Mouse (Mus musculus) heart, postnatal 0 days (tissue): Measurements from ENCODE around the gene Nr6a1. TPM values are rescaled to one million over a fixed set of nuclear protein-coding genes. Genes with fewer than 3 reads are reported as not detected.

Source experiments
- ATAC-seq: fragments of 200-750 bp; cut with Nextera tagmentation; 2 replicates; pipeline ENCODE4 v1.8.0; 2017; ENCODE audit warnings: low read depth, moderate number of reproducible peaks, moderate library complexity; ENCODE audit not compliant: insufficient read depth
- DNase-seq: peaks from one replicate; pipeline ENCODE4 v3.0.0-alpha.2; 2016; ENCODE audit warnings: low spot score
- H3K27ac ChIP-seq: fragments of 300-500 bp; sonication (generic); 2 replicates; pipeline ENCODE4 v1.5.1; 2014; ENCODE audit warnings: low read depth, mild to moderate bottlenecking
- H3K27me3 ChIP-seq: fragments of 300-500 bp; sonication (generic); 2 replicates; pipeline ENCODE4 v1.6.1; 2014; ENCODE audit warnings: low read length, mixed read lengths; ENCODE audit not compliant: control insufficient read depth, insufficient read depth
- H3K36me3 ChIP-seq: fragments of 300-500 bp; sonication (generic); replicated peaks from 2 replicates; pipeline ENCODE4 v1.6.1; 2014; ENCODE audit warnings: low read length, mixed read lengths; ENCODE audit not compliant: control insufficient read depth, insufficient read depth
- H3K4me1 ChIP-seq: fragments of 300-500 bp; sonication (generic); 2 replicates; pipeline ENCODE4 v1.6.1; 2014; ENCODE audit warnings: antibody characterized with exemption; ENCODE audit not compliant: control insufficient read depth, insufficient read depth
- H3K4me2 ChIP-seq: fragments of 300-500 bp; sonication (generic); 2 replicates; pipeline ENCODE4 v1.6.1; 2014; ENCODE audit warnings: low read depth, mild to moderate bottlenecking, low read length, moderate library complexity
- H3K4me3 ChIP-seq: fragments of 300-500 bp; sonication (generic); 2 replicates; pipeline ENCODE4 v1.5.1; 2014; ENCODE audit warnings: low read depth, low read length
- H3K9ac ChIP-seq: fragments of 300-500 bp; sonication (generic); replicated peaks from 2 replicates; pipeline ENCODE4 v1.6.1; 2014; ENCODE audit warnings: low read depth, low read length, mixed read lengths
- H3K9me3 ChIP-seq: fragments of 300-500 bp; sonication (generic); replicated peaks from 2 replicates; pipeline ENCODE4 v1.6.1; 2016; ENCODE audit warnings: low read length; ENCODE audit not compliant: control insufficient read depth
- CTCF ChIP-seq: IDR thresholded peaks from 2 replicates; pipeline ENCODE4 v1.5.1; 2016; ENCODE audit warnings: antibody characterized with exemption, control low read depth, low read depth
- EP300 ChIP-seq: IDR thresholded peaks from 2 replicates; pipeline ENCODE4 v1.6.1; 2016; ENCODE audit warnings: antibody characterized with exemption, low read depth
- WGBS: fragments of 180-500 bp; shearing (Covaris S2); extraction: QIAGEN DNeasy Blood & Tissue Kit; methylation state at CpG from one replicate; pipeline ENCODE4 v1.1.7; 2014; 5-methylcytosine and 5-hydroxymethylcytosine counted together
- polyA plus RNA-seq: library from polyadenylated mRNA; unstranded; fragments of >200 nt; fragmentation: Nextera tagmentation; extraction: Ambion mirVana; gene quantifications from 2 replicates; pipeline ENCODE4 v1.2.1, GENCODE M21; 2015
- total RNA-seq: library from RNA; depleted of rRNA; stranded (reverse); fragments of >200 nt; gene quantifications from 2 replicates; pipeline ENCODE4 v1.2.3, GENCODE M21; 2014; ENCODE audit warnings: low replicate concordance

Gene Nr6a1
- total and polyA plus RNA-seq, 2 experiments from 2014 or later, result 0.31 to 0.99 TPM

DNA sequence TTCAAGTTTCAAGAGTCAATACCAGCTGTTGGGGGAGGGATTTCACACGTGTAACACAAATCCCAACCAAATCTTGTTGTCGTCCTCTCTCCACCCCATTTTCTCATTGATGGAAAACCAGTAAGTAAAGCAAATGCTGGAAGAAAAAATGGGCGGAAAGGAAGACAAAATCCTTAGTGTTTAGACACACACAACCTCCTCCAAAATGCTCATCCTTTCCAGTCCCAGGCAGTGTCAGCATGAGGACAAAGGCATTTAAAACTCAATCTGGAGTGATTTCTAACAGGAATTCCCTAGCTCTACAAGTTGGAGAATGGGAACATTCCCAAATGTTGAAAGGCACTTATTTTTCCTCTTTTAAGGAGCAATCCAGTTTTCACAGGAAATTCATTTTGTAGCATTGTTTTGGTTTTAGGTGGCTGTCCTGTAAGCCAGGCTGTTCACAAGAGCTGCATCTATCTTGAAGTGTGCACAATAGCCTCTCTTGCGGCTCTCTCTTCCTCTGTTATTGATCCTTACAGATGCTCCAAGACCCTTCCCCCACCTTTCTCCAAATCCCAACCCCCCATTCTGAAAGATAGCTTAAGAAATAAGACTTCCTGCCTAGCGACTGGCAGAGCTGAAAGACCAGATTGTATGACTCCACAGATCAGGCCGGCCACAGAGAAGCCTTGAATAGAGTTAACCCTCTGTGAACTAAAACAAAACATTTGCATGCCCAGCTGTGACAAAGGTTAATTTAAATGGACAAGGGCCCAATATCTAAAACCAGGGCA is 145.4 kb downstream of the Nr6a1 start:
- TF ChIP-seq CTCF (no peak), EP300 (no peak)
- DNase-seq, result no peak
- Histone ChIP-seq H3K36me3 (no peaks in the 10 kb centered on the region), H3K9ac (no peak overlapping the region), H3K4me3 (no peak overlapping the region), H3K4me1 (0 out of 2 replicates have a peak, but pooled peaks cover 2% of the 10 kb centered on the region), H3K4me2 (no peak overlapping the region), H3K27me3 (no peaks in the 10 kb centered on the region), H3K27ac (peak overlapping the region; percentile 25; the same call in 1 of the 2 replicates), H3K9me3 (no peaks in the 10 kb centered on the region)
- no peak for ATAC-seq
- 26% methylated on average over 6 of the region's 6 CpGs for WGBS

DNA sequence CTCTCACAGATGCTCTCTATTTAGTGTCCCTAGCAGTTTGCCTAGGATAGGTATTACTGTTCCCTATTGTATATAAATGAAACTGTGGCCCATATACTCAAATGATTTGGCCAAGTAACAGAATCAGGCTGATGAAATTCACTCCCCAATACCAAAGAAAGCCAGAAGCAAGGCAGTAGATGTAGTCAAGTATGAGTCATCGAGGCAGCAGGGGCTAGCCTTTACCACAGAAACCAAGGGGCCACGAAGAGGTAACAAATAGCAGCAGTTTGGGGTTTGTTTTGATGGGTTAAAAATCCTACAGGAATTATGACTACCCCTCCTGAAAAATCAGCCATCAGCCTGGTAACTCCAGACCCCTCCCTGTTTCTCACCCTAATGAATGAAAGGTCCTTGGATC is 147.5 kb downstream of the Nr6a1 start:
- H3K9me3 ChIP-seq, result no peaks in the 10 kb centered on the region
- no peaks in the 10 kb centered on the region for H3K4me1 ChIP-seq
- WGBS, result 64% methylated on average over 2 of the region's 2 CpGs
- H3K4me2 ChIP-seq, result no peak overlapping the region
- no peak overlapping the region for H3K27ac ChIP-seq
- H3K9ac ChIP-seq, result no peak overlapping the region
- H3K27me3 ChIP-seq, result no peaks in the 10 kb centered on the region
- TF ChIP-seq CTCF (no peak), EP300 (no peak)
- no peak for DNase-seq
- H3K4me3 ChIP-seq, result no peak overlapping the region
- ATAC-seq, result no peak
- no peaks in the 10 kb centered on the region for H3K36me3 ChIP-seq

DNA sequence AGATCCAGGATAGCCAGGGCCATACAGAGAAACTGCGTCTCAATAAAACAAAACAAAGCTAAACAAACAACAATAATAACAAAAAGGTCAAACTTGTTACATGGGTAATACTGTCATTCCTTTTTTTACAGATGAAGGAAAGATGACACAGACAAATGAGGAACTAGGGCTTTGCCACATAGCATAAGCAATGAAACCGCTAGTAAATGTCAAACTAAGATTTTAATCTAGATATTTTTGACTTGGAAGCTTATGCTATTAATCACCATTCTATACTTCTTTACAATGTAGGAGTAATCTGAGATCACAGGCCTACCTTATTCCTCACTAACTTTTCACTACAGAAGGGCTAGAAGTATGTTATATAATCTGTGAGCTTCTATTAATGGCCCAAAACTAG is 150.2 kb downstream of the Nr6a1 start:
- Histone ChIP-seq H3K4me2 (no peak overlapping the region), H3K36me3 (no peaks in the 10 kb centered on the region), H3K9ac (no peak overlapping the region), H3K4me3 (no peak overlapping the region), H3K4me1 (no peaks in the 10 kb centered on the region), H3K27ac (no peak overlapping the region), H3K27me3 (no peaks in the 10 kb centered on the region), H3K9me3 (no peaks in the 10 kb centered on the region)
- WGBS, result 86% methylated on average over 2 of the region's 2 CpGs
- ATAC-seq (no peak), DNase-seq (no peak)
- TF ChIP-seq CTCF (no peak), EP300 (no peak)

DNA sequence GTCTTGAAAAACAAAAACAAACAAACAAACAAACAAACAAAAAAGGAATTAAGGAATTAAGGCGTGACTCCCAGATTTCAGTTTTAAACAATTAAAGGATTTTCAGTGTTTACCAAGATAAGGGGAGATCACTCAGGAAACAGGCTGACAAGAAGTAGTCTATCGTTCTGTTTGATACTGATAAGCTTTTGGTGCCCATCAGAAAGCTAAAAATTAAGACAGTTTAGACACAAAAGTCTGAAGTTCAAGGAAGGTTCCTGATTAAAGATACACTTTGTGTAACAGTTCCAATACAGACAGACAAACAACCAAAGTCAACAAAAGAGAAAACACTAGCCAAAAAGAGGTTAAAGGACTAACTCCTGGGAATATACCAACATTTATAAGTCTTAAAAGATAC is 152.6 kb downstream of the Nr6a1 start:
- WGBS, result 60% methylated on average over 2 of the region's 2 CpGs
- Histone ChIP-seq H3K27me3 (no peaks in the 10 kb centered on the region), H3K27ac (no peak overlapping the region), H3K4me3 (no peak overlapping the region), H3K36me3 (no peaks in the 10 kb centered on the region), H3K9me3 (no peaks in the 10 kb centered on the region), H3K9ac (no peak overlapping the region), H3K4me2 (no peak overlapping the region), H3K4me1 (no peaks in the 10 kb centered on the region)
- ATAC-seq, result no peak
- TF ChIP-seq EP300, result no peak
- TF ChIP-seq CTCF, result no peak
- no peak for DNase-seq

DNA sequence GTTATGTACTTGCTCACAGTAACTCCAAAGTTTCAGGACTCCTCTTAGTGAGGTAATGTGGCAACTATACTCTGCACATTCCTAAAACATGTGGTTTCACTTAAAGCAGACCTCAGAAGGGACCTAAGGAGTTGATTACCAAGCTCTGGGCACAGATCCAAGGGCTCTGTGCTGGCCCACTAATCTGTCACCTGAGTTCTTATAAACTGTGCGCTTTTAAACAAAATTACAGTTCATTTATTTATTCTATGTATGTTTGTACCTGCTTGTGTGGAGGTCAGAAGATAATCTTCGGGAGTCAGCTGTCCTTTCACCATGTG is 156.1 kb downstream of the Nr6a1 start:
- ATAC-seq (no peak), DNase-seq (no peak)
- H3K36me3 ChIP-seq, result no peaks in the 10 kb centered on the region
- H3K4me3 ChIP-seq, result no peak overlapping the region
- no peak overlapping the region for H3K27ac ChIP-seq
- no peaks in the 10 kb centered on the region for H3K9me3 ChIP-seq
- WGBS, result 51% methylated on average over 2 of the region's 2 CpGs
- no peaks in the 10 kb centered on the region for H3K27me3 ChIP-seq
- TF ChIP-seq EP300, result no peak
- no peak for TF ChIP-seq CTCF
- no peak overlapping the region for H3K4me2 ChIP-seq
- no peak overlapping the region for H3K9ac ChIP-seq
- no peaks in the 10 kb centered on the region for H3K4me1 ChIP-seq

DNA sequence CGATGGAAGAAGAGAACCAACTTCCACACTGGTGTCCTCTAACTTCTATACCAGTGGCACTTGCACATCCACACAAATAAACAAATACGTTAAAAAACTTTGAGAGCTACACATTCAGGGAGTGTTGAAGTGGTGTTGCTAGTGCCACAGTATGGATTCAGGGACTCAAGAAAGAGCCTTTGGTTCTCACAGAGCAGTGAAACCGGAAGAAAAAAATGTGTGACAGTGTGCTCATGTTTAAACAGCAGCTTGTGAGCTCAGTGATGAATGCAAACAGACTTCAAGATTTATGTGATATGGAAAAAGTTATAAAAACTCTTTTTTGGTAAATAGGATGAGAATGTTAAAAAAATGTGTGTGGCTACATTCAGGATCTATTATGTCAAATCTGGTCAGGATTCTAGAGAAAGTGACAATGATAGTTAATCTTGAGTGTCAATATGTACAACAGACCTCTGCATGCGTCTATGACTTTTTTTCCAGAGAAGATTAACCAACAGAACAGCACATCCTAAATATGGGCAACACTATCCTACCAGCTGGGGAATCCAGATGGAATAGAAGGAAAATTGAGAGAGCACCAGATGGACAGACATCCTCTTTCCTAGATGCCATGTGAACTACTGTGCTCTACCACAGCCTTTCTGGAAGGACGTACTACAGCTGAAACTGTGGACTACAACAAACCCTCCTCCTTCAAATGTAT is 156.6 kb downstream of the Nr6a1 start:
- ATAC-seq (no peak), DNase-seq (no peak)
- H3K27me3 ChIP-seq, result no peaks in the 10 kb centered on the region
- H3K9ac ChIP-seq, result no peak overlapping the region
- TF ChIP-seq EP300 (no peak), CTCF (no peak)
- no peaks in the 10 kb centered on the region for H3K9me3 ChIP-seq
- WGBS, result 70% methylated on average over 5 of the region's 5 CpGs
- H3K4me2 ChIP-seq, result no peak overlapping the region
- no peak overlapping the region for H3K27ac ChIP-seq
- no peaks in the 10 kb centered on the region for H3K36me3 ChIP-seq
- H3K4me1 ChIP-seq, result no peaks in the 10 kb centered on the region
- H3K4me3 ChIP-seq, result no peak overlapping the region
